Mouse (Mus musculus) ES-Bruce4 (cell line): ENCODE measurements at regions not wholly inside any gene's neighbourhood (a gene's known extent, or its start where the extent isn't known, plus 50 kb on each side); places are given as distances from the start of the nearest gene placed in this dataset.

Experiments
- CTCF ChIP-seq: IDR thresholded peaks from one replicate; pipeline ENCODE4 v1.8.1; 2011; ENCODE audit warnings: low read depth, low read length
- EP300 ChIP-seq: IDR thresholded peaks from 2 replicates; pipeline ENCODE4 v1.6.1; 2011; ENCODE audit warnings: low read depth, low read length; ENCODE audit not compliant: insufficient read depth
- POLR2A ChIP-seq: IDR thresholded peaks from one replicate; pipeline ENCODE4 v1.8.1; 2011; ENCODE audit warnings: low read length; ENCODE audit not compliant: insufficient read depth

GRCm38 (mm10) chr10:125845014-125845514, 120.9 kb upstream of the Lrig3 start:
- no peak for TF ChIP-seq POLR2A
- TF ChIP-seq EP300 = no peak
- no peak for TF ChIP-seq CTCF
